ENCODE assay signal across 20 mouse cellular contexts in the genomic region with DNA sequence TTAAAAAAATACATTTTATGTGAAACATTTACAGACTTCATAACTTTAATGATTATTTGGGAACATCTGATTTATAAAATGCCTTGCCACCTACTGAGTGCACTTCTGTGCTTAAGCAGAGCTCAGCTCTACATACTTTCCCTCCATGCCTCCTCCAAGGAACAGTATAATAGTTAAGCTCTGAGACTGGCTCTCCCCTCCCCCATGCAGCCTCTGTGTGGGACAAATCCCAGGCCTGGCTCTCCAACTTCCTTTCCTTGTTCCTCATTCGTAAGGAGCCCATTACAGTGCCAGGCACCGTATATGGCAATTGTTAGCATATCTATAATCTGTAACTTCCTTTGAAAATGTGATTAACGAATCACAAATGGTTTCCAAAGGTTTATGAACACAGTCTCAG. TPM values are rescaled to one million over a fixed set of nuclear protein-coding genes. Genes with fewer than 3 reads are reported as not detected.
"Had no signal": no experiment of that assay in that cellular context is flagged by ENCODE, and none has a peak within 500 bp of the region (broad histone marks: within the 10 kb centered on the region; RNA-seq: fewer than 3 reads in every experiment).

No protein-coding gene starts in this region.

- H3K9me3 ChIP-seq: intestine, embryonic 15.5 days; limb, embryonic 15.5 days; liver, embryonic 12.5 days; liver, embryonic 15.5 days; lung, embryonic 15.5 days; midbrain, embryonic 10.5 days; midbrain, embryonic 13.5 days had no signal

- H3K4me3 ChIP-seq: intestine, embryonic 15.5 days; limb, embryonic 15.5 days; liver, embryonic 12.5 days; liver, embryonic 15.5 days; lung, embryonic 15.5 days; megakaryocyte, embryonic 14.5 days; midbrain, embryonic 10.5 days; midbrain, embryonic 13.5 days; myocyte had no signal

- H3K9ac ChIP-seq: intestine, embryonic 15.5 days; limb, embryonic 15.5 days; liver, embryonic 12.5 days; liver, embryonic 15.5 days; lung, embryonic 15.5 days; midbrain, embryonic 13.5 days had no signal

- DNase-seq: kidney, adult 11 months; lung, adult 18-20 months; lung, postnatal 10 days; lung, postnatal 36 days; thymus, postnatal 36 days had no signal

- ATAC-seq: intestine, embryonic 15.5 days; liver, embryonic 12.5 days; midbrain, embryonic 13.5 days; midbrain, embryonic 16.5 days had no signal

- H3K4me1 ChIP-seq: intestine, embryonic 15.5 days; liver, embryonic 12.5 days; liver, embryonic 15.5 days; lung, embryonic 15.5 days; megakaryocyte, embryonic 14.5 days; midbrain, embryonic 13.5 days had no signal

- H3K36me3 ChIP-seq: intestine, embryonic 15.5 days; limb, embryonic 15.5 days; liver, embryonic 12.5 days; liver, embryonic 15.5 days; lung, embryonic 15.5 days; midbrain, embryonic 10.5 days; midbrain, embryonic 13.5 days had no signal

- H3K4me2 ChIP-seq: intestine, embryonic 15.5 days; limb, embryonic 15.5 days; liver, embryonic 12.5 days; liver, embryonic 15.5 days; lung, embryonic 15.5 days; midbrain, embryonic 13.5 days had no signal

- H3K27ac ChIP-seq: intestine, embryonic 15.5 days; kidney, postnatal 0 days; limb, embryonic 15.5 days; liver, embryonic 12.5 days; liver, embryonic 15.5 days; lung, embryonic 15.5 days; midbrain, embryonic 10.5 days; midbrain, embryonic 13.5 days; stomach, postnatal 0 days had no signal

- H3K27me3 ChIP-seq: intestine, embryonic 15.5 days; limb, embryonic 15.5 days; liver, embryonic 12.5 days; liver, embryonic 15.5 days; lung, embryonic 15.5 days; megakaryocyte, embryonic 14.5 days; midbrain, embryonic 13.5 days had no signal

RNA-seq across cellular contexts. Expression of gene Lrtm1, which starts 59.4 kb away (rescaled TPM):
- polyA plus RNA-seq: intestine, embryonic 15.5 days; liver, embryonic 12.5 days; lung, embryonic 15.5 days; small intestine, adult 2 months; spleen, adult 2 months; stomach, embryonic 14.5 days; stomach, postnatal 0 days had no signal
